Mouse (Mus musculus): ENCODE data around the gene Psmd8. TPM values are rescaled to one million over a fixed set of nuclear protein-coding genes. Genes with fewer than 3 reads are reported as not detected.
A peak's percentile ranks its signal among the peaks of the same experiment; 100 is the strongest.
"Not testable (repeated sequence)": the region's sequence is repeated elsewhere in the genome, so short reads cannot be mapped to it uniquely, and the experiment has no call there.

The Psmd8 gene
- total RNA-seq (2021), result 100 to 1,000 TPM; 184 to 185 TPM
- long read RNA-seq, experiment 1, transcript Psmd8-202 (7 exons, 1,391 nt), result major isoform, 208 of 247 reads
- long read RNA-seq, experiment 1, partial matches to known transcripts, result 7 of 247 reads
- long read RNA-seq, experiment 1, other reads (novel, unspliced or antisense), result 31 of 247 reads
- long read RNA-seq, experiment 2, transcript Psmd8-202 (7 exons, 1,391 nt), result major isoform, 255 of 289 reads
- long read RNA-seq, experiment 2, partial matches to known transcripts, result 2 of 289 reads
- long read RNA-seq, experiment 2, other reads (novel, unspliced or antisense), result 31 of 289 reads

GRCm38 (mm10) chr7:29180077-29180853, at the start of gene Psmd8:
Psmd8 (minus strand) TSS chr7:29180701.
- DNase-seq, result peak; percentile 93

GRCm38 (mm10) chr7:29228202-29228601, 47.7 kb upstream of the Psmd8 start:
- DNase-seq, result no peak

DNA sequence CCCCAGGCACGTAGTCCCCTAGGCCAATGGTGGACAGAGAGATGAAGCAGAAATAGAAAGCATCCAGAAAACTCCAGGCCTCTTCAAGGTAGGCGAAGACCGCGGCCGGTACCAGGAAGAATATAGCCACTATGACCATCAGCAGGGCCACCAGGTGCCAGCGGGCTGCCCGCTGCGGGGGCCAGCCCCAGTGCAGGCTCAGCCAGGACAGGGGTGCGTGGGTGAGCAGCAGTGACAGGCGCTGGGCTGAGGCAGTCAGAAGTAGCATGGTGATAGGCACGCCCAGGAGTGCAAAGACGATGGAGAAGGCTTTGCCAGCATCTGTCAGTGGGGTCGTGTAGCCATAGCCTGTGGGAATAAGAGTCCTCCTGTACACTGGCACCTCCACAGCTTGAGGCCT, 45.0 kb upstream of the Psmd8 start:
- no peak for DNase-seq

DNA sequence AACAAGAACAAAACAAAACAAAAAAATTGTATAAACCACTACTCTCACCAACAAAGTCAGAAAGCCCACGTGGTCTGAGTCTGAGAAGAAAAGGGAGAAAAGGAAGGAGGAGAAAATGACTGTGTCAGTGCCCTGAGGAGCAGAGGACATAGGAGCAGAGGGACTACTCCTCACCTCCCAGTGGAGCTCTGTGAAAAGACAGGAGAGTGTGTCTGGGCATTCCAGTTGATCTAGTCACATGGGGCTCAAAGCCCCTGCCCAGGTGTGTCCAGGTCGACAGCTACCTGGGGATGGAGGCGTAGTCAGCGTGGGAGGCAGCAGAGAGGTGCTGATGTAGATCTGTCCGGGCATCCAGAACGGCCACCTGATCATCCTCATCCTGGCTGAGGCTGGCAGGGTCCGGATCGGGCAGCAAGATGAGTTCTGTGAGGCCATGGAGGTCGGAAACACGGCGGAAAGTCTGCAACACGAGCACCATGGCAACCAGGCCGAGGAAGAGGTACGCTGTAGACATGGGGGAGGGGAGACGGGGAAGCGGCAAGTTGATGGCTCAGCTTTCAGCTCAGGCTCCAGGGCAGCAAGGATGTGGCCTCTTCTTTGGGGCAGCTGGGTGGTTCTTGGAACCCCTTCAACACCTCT, 44.4 kb upstream of the Psmd8 start:
- DNase-seq, result no peak

GRCm38 (mm10) chr7:29214846-29215245, 34.3 kb upstream of the Psmd8 start:
- no peak for DNase-seq

DNA sequence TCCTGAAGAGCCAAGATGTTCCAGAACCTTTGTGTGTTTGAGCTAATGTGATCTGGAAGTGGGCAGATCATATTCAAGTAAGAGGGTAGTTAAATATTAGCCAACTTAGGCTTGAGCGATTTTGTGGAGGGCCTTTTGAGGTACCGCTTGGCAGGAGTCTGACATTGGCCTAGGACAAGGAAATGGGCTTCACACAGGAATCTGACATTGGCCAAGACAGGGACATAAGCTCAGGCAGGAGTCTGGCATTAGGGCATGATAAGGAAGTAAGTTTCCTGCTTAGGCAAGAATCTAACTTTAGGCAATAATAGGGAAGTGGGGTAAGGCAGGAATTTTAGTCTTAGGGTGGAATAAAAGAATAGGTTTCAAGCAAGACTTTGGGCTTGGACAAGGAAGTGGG, 33.7 kb upstream of the Psmd8 start:
- no peak for DNase-seq

- no peak for DNase-seq
Observed at GRCm38 (mm10) chr7:29213675-29214082, 33.2 kb upstream of the Psmd8 start, which contains the start of gene Catsperg1. Catsperg1 (minus strand) TSS chr7:29214035.

GRCm38 (mm10) chr7:29212775-29213560, 32.5 kb upstream of the Psmd8 start:
- not testable (repeated sequence) for DNase-seq

DNA sequence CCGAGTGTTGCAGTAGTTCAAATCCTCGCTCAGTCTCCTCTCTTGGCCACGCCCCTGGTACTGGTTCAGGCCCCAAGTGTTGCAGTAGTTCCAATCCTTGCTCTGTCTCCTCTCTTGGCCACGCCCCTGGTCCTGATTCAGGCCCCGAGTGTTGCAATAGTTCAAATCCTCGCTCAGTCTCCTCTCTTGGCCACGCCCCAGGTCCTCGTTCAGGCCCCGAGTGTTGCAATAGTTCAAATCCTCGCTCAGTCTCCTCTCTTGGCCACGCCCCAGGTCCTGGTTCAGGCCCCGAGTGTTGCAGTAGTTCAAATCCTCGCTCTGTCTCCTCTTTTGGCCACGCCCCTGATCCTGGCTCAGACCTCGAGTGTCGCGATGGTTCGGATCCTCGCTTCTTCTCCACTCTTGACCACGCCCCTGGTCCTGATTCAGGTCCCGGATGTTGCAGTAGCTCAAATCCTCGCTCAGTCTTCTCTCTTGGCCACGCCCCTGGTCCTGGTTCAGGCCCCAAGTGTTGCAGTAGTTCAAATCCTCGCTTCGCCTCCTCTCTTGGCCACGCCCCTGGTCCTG, 31.8 kb upstream of the Psmd8 start:
- DNase-seq, result no peak

DNA sequence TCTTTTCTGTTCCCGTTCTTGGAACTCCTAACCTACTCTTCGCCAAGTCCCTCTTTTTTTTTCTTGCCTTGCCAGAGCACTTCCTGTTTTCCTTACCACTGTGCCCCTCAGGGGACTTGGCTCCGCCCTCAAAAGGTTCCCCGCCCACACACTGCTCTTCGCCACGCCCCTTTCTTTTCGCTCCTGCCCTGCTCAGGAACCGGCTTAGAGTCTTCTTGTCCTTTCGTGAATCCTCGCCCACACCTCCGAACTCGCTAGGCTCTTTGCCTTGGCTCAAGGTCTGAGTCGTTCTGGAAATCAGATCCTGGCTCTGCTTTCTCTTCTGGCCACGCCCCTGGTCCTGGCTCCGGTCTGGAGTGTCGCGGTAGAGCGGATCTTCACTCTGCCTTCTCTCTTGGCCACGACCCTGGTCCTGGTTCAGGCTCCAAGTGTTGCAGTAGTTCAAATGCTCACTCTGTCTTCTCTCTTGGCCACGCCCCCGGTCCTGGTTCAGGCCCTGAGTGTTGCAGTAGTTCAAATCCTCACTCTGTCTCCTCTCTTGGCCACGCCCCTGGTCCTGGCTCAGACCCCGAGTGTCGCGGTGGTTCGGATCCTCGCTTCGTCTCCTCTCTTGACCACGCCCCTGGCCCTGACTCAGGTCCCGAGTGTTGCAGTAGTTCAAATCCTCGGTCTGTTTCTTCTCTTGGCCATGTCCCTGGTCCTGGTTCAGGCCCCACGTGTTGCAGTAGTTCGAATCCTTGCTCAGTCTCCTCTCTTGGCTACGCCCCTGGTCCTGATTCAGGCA, 31.1 kb upstream of the Psmd8 start:
- DNase-seq, result peak; percentile 78

DNA sequence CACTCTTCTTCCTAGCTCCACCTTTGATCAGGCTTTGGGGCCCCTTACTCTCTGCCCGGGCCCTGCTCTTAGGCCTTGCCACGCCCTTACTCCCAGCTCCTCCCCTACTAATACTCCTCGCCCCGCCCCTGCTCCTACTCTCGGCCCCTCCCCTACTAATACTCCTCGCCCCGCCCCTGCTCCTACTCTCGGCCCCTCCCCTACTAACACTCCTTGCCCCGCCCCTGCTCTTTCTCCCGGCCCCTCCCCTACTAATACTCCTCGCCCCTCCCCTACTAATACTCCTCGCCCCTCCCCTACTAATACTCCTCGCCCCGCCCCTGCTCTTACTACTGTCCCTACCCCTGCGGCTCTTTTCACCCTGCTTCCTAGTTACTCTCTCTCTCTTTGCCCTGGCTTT, 30.5 kb upstream of the Psmd8 start:
- DNase-seq, result peak; percentile 26

DNA sequence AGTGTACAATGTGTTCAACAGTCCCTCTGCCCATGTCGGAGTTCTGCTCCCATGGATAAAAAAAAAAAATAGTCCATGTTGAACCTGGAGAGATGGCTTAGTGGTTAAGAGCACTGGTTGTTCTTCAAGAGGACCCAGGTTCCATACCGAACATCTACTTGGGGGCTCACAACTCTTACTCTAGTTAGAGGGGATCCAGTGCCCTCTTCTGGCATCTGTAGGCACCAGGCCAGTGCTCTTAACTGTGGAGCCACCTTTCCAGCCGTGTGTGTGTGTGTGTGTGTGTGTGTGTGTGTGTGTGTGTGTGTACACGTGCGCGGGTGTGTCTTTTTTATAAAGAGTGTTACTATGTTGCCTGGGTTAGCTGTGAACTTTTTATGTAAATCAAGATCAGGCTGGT, 22.1 kb upstream of the Psmd8 start:
- no peak for DNase-seq

DNA sequence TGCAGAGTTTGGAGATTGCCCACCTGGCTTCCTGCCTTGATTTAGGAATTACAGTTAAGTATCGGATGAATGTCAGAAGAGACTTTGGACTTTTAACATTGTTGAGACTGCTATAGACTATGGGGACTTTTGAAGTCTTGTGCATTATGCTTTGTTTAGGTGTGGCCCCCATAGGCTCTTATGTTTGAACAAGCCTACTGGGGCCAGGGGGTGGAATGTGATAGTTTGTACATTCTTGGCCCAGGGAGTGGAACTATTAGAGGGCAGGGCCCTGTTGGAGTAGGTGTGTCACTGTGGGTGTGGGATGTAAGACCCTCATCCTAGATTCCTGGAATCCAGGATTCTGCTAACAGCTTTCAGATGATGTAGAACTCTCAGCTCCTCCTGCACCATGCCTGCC, 13.7 kb upstream of the Psmd8 start:
- not testable (repeated sequence) for DNase-seq

DNA sequence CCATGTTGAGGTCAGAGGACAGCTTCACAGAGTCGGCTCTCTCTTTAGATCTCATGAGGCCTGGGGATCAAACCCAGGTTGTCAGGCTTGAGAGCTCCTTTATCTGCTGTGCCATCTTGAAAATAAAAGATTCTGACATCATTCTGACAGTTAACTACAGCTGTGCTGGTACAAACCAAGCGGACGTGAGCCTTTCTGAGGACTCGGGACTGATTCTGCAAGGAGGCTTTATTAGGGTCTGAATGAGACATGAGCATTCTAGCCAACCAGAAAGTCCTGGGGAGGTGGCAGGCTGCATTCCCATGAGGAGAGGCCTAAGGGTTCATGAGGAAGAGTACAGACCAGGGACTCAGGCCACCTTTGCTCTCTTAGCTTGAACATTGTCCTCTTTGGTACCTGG, 822 bp upstream of the Psmd8 start:
- DNase-seq, result not testable (repeated sequence)

- no peak for DNase-seq
Observed at GRCm38 (mm10) chr7:29180854-29181236, 344 bp upstream of the Psmd8 start.

DNA sequence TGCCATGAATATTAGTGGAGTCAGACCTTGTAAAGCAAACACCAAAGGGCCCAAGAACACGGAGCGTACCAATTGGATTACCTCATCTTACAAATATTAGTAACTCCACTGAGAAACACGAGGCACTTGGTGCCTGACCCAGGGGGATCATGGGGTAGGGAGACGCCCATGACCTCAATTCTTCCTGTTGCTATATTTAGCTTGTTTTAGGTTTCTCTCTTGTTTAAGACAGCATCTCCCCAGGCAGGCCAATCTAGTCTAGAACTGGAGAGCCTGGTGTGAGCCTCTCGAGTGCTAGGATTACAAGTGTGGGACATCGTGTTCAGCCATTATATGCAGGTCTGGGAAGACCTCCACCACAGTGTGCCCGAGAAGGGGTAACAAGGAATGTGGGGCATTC, 1.2 kb downstream of the Psmd8 start:
- no peak for DNase-seq

- no peak for DNase-seq
Observed at GRCm38 (mm10) chr7:29178106-29178505, 2.4 kb downstream of the Psmd8 start.

- DNase-seq, result no peak
Observed at GRCm38 (mm10) chr7:29172390-29173016, 8.0 kb downstream of the Psmd8 start.

- no peak for DNase-seq
Observed at GRCm38 (mm10) chr7:29171562-29172097, 8.9 kb downstream of the Psmd8 start.
